ENCODE assay signal across 8 mouse cellular contexts in genomic region chr13:45950355-45950861, GRCm38 (mm10). TPM values are rescaled to one million over a fixed set of nuclear protein-coding genes. Genes with fewer than 3 reads are reported as not detected.
A peak's percentile ranks its signal among the peaks of the same experiment; 100 is the strongest.
DNase-seq lines count a peak whose midpoint lies in the region; ATAC-seq and TF ChIP-seq lines count a peak whose summit lies in the region.
"Had no signal": no experiment of that assay in that cellular context is flagged by ENCODE, and none has a peak within 500 bp of the region (broad histone marks: within the 10 kb centered on the region; RNA-seq: fewer than 3 reads in every experiment).

No protein-coding gene starts in this region.

- no peak overlapping the region for H3K4me2 ChIP-seq in hindbrain, embryonic 16.5 days (ENCODE audit: low read length)
- H3K4me2 ChIP-seq in liver, postnatal 0 days (ENCODE audit: low read depth, low read length) = peak overlapping the region; percentile 29; the same call in 1 of the 2 replicates

- no peak for TF ChIP-seq CTCF in liver, adult 2 months (IDR thresholded peaks at IDR 0.05; ENCODE audit: low read depth, low read length)
- no peak for TF ChIP-seq CTCF in bone marrow macrophage, adult 2 months (IDR thresholded peaks at IDR 0.05; ENCODE audit: low read depth, low read length)
- TF ChIP-seq CTCF in liver, postnatal 0 days (IDR thresholded peaks at IDR 0.05; ENCODE audit: low read depth) = no peak
- no peak for TF ChIP-seq CTCF in thymus, adult 2 months (IDR thresholded peaks at IDR 0.05; ENCODE audit: borderline replicate concordance, control insufficient read depth, extremely low read depth, insufficient read depth, low read length, poor library complexity)

- peak; percentile 45 for DNase-seq in liver, adult 2 months (ENCODE audit: extremely low read depth, low read depth, low spot score)
- no peak for DNase-seq in liver
- no peak for DNase-seq in liver, postnatal 0 days
- DNase-seq in thymus, adult 2 months = no peak
- no peak for DNase-seq in urinary bladder, postnatal 10 days (ENCODE audit: low spot score)
- DNase-seq: adrenal gland, postnatal 36 days had no signal

- H3K36me3 ChIP-seq in liver, adult 2 months (ENCODE audit: control insufficient read depth, insufficient read depth, low read length) = peaks cover 13% of the 10 kb centered on the region; the same call in 1 of the 2 replicates
- H3K36me3 ChIP-seq in hindbrain, embryonic 16.5 days (ENCODE audit: control insufficient read depth, insufficient read depth, low read length) = no peaks in the 10 kb centered on the region
- H3K36me3 ChIP-seq in liver, postnatal 0 days (replicated peaks; ENCODE audit: insufficient read depth, low read length) = 0 out of 2 replicates have a peak, but pooled peaks cover 3% of the 10 kb centered on the region
- H3K36me3 ChIP-seq in thymus, adult 2 months (ENCODE audit: control insufficient read depth, insufficient read depth, low read length) = no peaks in the 10 kb centered on the region

- H3K27ac ChIP-seq in liver, adult 2 months (replicated peaks; ENCODE audit: insufficient read depth, low read depth, low read length) = peak overlapping the region; percentile 40
- peak overlapping the region; percentile 64 for H3K27ac ChIP-seq in bone marrow macrophage, adult 2 months (ENCODE audit: insufficient read depth, low read depth, low read length)
- no peak overlapping the region for H3K27ac ChIP-seq in hindbrain, embryonic 16.5 days (ENCODE audit: low read depth, low read length)
- peak overlapping the region; percentile 61 for H3K27ac ChIP-seq in liver, postnatal 0 days (ENCODE audit: low read depth)
- H3K27ac ChIP-seq in thymus, adult 2 months (ENCODE audit: control insufficient read depth, insufficient read depth, low read length) = no peak overlapping the region

- no peak for TF ChIP-seq EP300 in liver, postnatal 0 days (IDR thresholded peaks at IDR 0.05; ENCODE audit: low read depth)

- no peaks in the 10 kb centered on the region for H3K9me3 ChIP-seq in hindbrain, embryonic 16.5 days (ENCODE audit: control insufficient read depth, low read length)
- no peaks in the 10 kb centered on the region for H3K9me3 ChIP-seq in liver, postnatal 0 days (ENCODE audit: low read length)

- H3K27me3 ChIP-seq in liver, adult 2 months (ENCODE audit: control insufficient read depth, insufficient read depth, low read length) = no peaks in the 10 kb centered on the region
- H3K27me3 ChIP-seq in hindbrain, embryonic 16.5 days (replicated peaks; ENCODE audit: control insufficient read depth, insufficient read depth, low read length) = no peaks in the 10 kb centered on the region
- no peaks in the 10 kb centered on the region for H3K27me3 ChIP-seq in liver, postnatal 0 days (ENCODE audit: insufficient read depth, low read length)
- H3K27me3 ChIP-seq in thymus, adult 2 months (ENCODE audit: control insufficient read depth, insufficient read depth, low read length) = no peaks in the 10 kb centered on the region

- H3K4me3 ChIP-seq in liver, adult 2 months (ENCODE audit: insufficient read depth, low read depth, low read length) = no peak overlapping the region
- no peak overlapping the region for H3K4me3 ChIP-seq in bone marrow macrophage, adult 2 months (ENCODE audit: insufficient read depth, low read length)
- H3K4me3 ChIP-seq in hindbrain, embryonic 16.5 days (ENCODE audit: low read length) = no peak overlapping the region
- H3K4me3 ChIP-seq in liver, postnatal 0 days (ENCODE audit: low read depth, low read length) = no peak overlapping the region
- H3K4me3 ChIP-seq in thymus, adult 2 months (ENCODE audit: control insufficient read depth, insufficient read depth, low read length) = no peak overlapping the region

- no peak overlapping the region for H3K9ac ChIP-seq in liver, adult 2 months (ENCODE audit: low read depth, low read length)
- no peak overlapping the region for H3K9ac ChIP-seq in hindbrain, embryonic 16.5 days (ENCODE audit: low read depth, low read length)
- 0 out of 2 replicates have a peak overlapping the region, but pooled peaks have one; percentile 11 for H3K9ac ChIP-seq in liver, postnatal 0 days (replicated peaks)

- peaks cover 23% of the 10 kb centered on the region; the same call in 1 of the 2 replicates for H3K79me2 ChIP-seq in liver, adult 2 months (ENCODE audit: control insufficient read depth, insufficient read depth, low read length)

- H3K4me1 ChIP-seq in liver, adult 2 months (ENCODE audit: control insufficient read depth, insufficient read depth, low read length) = peaks cover 17% of the 10 kb centered on the region
- peaks cover 19% of the 10 kb centered on the region for H3K4me1 ChIP-seq in bone marrow macrophage, adult 2 months (ENCODE audit: control insufficient read depth, insufficient read depth, low read length)
- H3K4me1 ChIP-seq in hindbrain, embryonic 16.5 days (ENCODE audit: control insufficient read depth, insufficient read depth, low read depth, low read length) = peaks cover 5% of the 10 kb centered on the region
- peaks cover 21% of the 10 kb centered on the region for H3K4me1 ChIP-seq in liver, postnatal 0 days (ENCODE audit: insufficient read depth)
- H3K4me1 ChIP-seq in thymus, adult 2 months (replicated peaks; ENCODE audit: control insufficient read depth, insufficient read depth, low read length) = no peaks in the 10 kb centered on the region

- peak; percentile 77; the same call in 1 of the 2 replicates for ATAC-seq in hindbrain, embryonic 16.5 days
- ATAC-seq in liver, postnatal 0 days = peak; percentile 66

- WGBS in liver, adult 2 months = 7% methylated on average over 8 of the region's 8 CpGs
- WGBS in hindbrain, embryonic 16.5 days = 48% methylated on average over 8 of the region's 8 CpGs
- WGBS in liver, postnatal 0 days (ENCODE audit: insufficient replicate concordance) = 53% methylated on average over 8 of the region's 8 CpGs
- WGBS in thymus, adult 2 months = 89% methylated on average over 8 of the region's 8 CpGs

- no peak for TF ChIP-seq POLR2A in liver, adult 2 months (IDR thresholded peaks at IDR 0.05; ENCODE audit: extremely low read depth, insufficient read depth, low read length)
- no peak for TF ChIP-seq POLR2A in bone marrow macrophage, adult 2 months (IDR thresholded peaks at IDR 0.05; ENCODE audit: borderline replicate concordance, low read depth, low read length)
- TF ChIP-seq POLR2A in thymus, adult 2 months (IDR thresholded peaks at IDR 0.05; ENCODE audit: control insufficient read depth, extremely low read depth, insufficient read depth, low read length, poor library complexity) = no peak

RNA-seq across cellular contexts. Expression of gene Atxn1, which starts 14.4 kb away (rescaled TPM):
- 7.8 and 8.7 TPM in 2 replicates for total RNA-seq in liver, adult 2 months (2014; rRNA removed)
- 7.7 and 8.3 TPM in 2 replicates for polyA plus RNA-seq in liver, adult 2 months (2012; rRNA removed)
- 23.0 and 24.5 TPM in 2 replicates for polyA plus RNA-seq in bone marrow macrophage, adult 2 months (2012; ENCODE audit: insufficient read depth, insufficient read length, missing spikeins)
- 7.5 and 8.3 TPM in 2 replicates for polyA plus RNA-seq in hindbrain, embryonic 16.5 days (2015; fragmentation: Nextera tagmentation; extraction: Ambion mirVana)
- polyA plus RNA-seq in liver, postnatal 0 days (2015; fragmentation: Nextera tagmentation; extraction: Ambion mirVana) = 3.9 and 4.4 TPM in 2 replicates
- 13.5 and 17.5 TPM in 2 replicates for polyA plus RNA-seq in thymus, adult 2 months (2012; rRNA removed)

Comparison
In these comparisons a context has a peak if more than half of its experiments do, and no peak if none do; other contexts are left out.
1. H3K27ac ChIP-seq: peak in liver, adult 2 months (single experiment), bone marrow macrophage, adult 2 months (single experiment) and liver, postnatal 0 days (single experiment); none in hindbrain, embryonic 16.5 days (single experiment) and thymus, adult 2 months (single experiment).